Mouse (Mus musculus) splenic B cell, adult 2 months (primary cell): ENCODE measurements at regions not wholly inside any gene's neighbourhood (a gene's known extent, or its start where the extent isn't known, plus 50 kb on each side); places are given as distances from the start of the nearest gene placed in this dataset.
A peak's percentile ranks its signal among the peaks of the same experiment; 100 is the strongest.

ENCODE experiments used
- DNase-seq: peaks from one replicate; pipeline ENCODE4 v3.0.0-alpha.2; 2011; ENCODE audit warnings: low read depth, low spot score
- H3K27me3 ChIP-seq: 2 replicates; pipeline ENCODE4 v1.6.1; 2012; ENCODE audit warnings: mild to moderate bottlenecking, low read length, moderate library complexity, mixed read lengths; ENCODE audit not compliant: control insufficient read depth, poor library complexity, insufficient read depth, severe bottlenecking
- H3K36me3 ChIP-seq: 2 replicates; pipeline ENCODE4 v1.6.1; 2012; ENCODE audit warnings: mild to moderate bottlenecking, low read length, moderate library complexity, mixed read lengths; ENCODE audit not compliant: control insufficient read depth, poor library complexity, insufficient read depth, severe bottlenecking

DNA sequence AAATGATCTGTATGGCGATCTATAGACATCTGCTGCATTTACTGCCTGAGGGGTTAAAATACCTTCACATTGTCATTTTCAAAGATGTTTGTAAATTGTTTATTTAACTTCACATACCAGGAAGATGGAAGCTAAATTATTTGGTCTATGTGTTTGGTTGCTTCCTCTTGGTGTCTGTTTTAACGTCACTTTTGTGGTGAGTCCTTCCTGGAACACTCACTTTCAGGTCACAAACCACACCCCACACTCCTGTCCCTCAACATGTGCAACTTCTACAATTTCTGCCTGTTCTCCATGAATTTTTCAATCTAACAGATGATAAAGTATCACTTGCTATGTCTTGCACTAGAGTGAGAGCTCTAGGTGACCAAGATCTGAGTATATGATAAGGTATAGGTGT, 151.4 kb upstream of the Ahr start:
- Histone ChIP-seq H3K36me3 (no peaks in the 10 kb centered on the region), H3K27me3 (no peaks in the 10 kb centered on the region)
- DNase-seq = peak; percentile 26

DNA sequence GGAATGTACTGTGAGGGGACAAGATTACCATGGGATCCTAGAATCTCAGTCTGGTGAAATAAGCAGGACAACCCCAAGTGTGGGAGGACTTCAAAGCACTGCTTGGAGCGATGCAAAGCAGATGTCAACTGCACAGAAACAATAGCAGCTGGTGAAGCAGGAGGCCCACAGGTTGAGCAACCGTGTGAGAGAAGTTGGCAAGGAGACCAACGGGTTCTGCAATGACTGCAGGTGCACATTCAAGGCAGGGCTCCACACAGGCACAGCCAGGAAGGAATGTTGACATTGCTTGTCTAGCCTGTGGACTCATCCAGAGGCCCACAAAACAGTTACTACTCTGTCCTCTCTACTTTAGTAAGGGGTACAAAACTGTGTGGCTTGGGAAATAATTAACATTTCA, 150.4 kb upstream of the Ahr start:
- no peaks in the 10 kb centered on the region for H3K36me3 ChIP-seq
- peak; percentile 9 for DNase-seq
- H3K27me3 ChIP-seq = no peaks in the 10 kb centered on the region

DNA sequence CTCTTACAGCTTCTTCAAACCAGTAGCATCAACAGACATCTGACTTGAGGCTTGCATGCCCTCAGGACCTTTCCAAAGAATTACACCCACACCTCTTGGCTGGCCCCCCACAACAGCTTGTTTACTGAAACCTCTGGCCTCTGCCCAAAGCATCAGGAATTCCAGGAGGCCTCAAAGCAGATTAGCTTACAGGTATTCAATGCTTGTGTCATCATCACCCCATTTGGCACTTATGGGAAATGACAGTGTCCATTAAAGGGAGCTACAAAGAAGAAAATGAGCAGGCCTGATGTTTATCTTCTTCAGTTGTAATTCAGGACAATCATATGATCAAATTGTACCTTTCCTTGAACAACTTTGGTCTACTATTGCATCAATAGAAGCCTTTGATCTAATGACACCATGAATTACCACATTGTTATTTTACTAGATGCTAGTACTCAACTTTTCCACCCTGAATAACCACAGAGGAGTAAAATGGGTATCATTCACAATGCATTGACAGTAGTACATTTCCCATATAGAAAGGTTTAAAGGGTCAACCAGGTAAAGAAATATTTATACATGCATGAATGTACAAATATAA, 147.1 kb upstream of the Ahr start:
- no peak for DNase-seq
- Histone ChIP-seq H3K36me3 (no peaks in the 10 kb centered on the region), H3K27me3 (no peaks in the 10 kb centered on the region)

- H3K27me3 ChIP-seq = no peaks in the 10 kb centered on the region
- no peak for DNase-seq
- no peaks in the 10 kb centered on the region for H3K36me3 ChIP-seq
Measured at GRCm38 (mm10) chr12:35679903-35680302, 145.1 kb upstream of the Ahr start.

DNA sequence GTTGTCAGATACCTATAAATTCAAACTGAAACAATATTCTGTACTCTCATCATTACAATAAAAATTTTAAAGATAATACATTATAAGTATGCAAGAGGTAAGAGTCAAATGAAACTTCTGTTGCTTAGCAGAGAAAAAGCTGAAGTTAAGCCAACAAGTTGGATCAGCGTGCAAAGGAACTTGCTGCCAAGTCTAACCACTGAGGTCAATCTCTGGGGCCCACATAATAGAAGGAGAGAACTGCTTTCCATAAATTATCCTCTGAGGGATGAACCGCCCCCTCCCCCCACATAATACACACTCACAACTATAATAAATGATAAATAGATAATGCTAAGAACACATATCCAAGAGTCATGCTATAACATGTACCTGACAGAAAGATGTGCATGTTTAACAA, 144.2 kb upstream of the Ahr start:
- DNase-seq = no peak
- Histone ChIP-seq H3K36me3 (no peaks in the 10 kb centered on the region), H3K27me3 (no peaks in the 10 kb centered on the region)

- peak; percentile 36 for DNase-seq
- Histone ChIP-seq H3K27me3 (no peaks in the 10 kb centered on the region), H3K36me3 (no peaks in the 10 kb centered on the region)
Measured at GRCm38 (mm10) chr12:35674487-35674886, 139.6 kb upstream of the Ahr start.

- no peaks in the 10 kb centered on the region for H3K36me3 ChIP-seq
- no peak for DNase-seq
- no peaks in the 10 kb centered on the region for H3K27me3 ChIP-seq
Measured at GRCm38 (mm10) chr12:35670980-35671379, 136.1 kb upstream of the Ahr start.

- H3K27me3 ChIP-seq = no peaks in the 10 kb centered on the region
- DNase-seq = no peak
- H3K36me3 ChIP-seq = no peaks in the 10 kb centered on the region
Measured at GRCm38 (mm10) chr12:35668716-35669115, 133.9 kb upstream of the Ahr start.

DNA sequence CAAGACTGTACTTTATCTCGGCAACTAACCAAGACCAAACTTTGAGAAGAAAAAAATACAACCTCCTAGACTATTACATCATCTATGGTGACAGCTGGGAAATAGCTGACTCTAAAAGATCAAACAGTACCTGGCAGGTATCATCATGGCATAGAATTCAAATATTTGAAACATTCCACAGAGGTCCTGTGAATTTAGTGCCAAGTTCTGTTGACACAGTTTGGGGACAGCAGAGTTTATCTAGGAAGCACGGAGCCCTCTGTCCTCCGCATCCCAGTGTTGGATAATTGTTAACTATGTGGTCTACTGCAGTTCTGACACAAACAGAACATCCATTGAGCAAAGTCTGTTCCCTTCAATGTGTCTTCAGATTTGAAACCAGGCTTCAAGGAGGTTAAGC, 132.9 kb upstream of the Ahr start:
- Histone ChIP-seq H3K36me3 (no peaks in the 10 kb centered on the region), H3K27me3 (no peaks in the 10 kb centered on the region)
- no peak for DNase-seq

DNA sequence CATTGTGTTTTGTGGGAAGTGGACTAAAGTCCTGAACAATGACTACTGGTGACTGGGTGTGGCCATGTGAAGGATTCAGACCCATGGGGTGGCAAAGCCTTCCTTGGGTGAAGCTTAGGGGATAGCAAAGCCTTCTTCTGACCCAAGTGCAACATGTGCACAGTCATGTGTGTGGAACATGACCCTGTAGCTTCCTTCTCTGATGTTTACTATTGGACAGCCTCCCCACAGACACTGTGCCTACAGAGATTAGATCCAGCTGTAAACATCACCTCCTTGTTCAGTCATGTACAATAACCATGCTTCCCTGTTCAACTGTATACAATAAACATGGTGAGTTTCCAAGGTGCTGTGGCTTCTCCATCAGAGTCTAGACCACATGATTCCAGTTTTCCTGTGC, 132.4 kb upstream of the Ahr start:
- no peaks in the 10 kb centered on the region for H3K36me3 ChIP-seq
- DNase-seq = no peak
- no peaks in the 10 kb centered on the region for H3K27me3 ChIP-seq

DNA sequence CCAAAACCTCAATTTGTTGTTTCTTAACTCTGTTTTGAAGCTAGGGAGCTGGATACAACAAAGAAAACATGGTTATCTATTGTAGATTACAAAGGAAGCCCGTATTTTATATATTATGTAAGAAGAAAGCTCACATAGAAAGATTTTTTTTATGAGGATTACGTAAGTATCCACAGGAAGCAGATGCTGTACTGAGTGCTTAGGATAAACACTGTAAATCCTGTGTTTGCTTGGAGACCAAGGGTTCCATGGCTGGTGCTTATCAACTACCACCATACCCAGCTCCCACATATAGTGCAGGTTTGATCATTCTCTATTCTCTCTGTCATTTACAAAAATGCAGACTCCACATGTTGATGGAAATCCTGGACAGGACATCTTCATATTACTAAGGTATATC, 131.2 kb upstream of the Ahr start:
- DNase-seq = no peak
- H3K36me3 ChIP-seq = no peaks in the 10 kb centered on the region
- H3K27me3 ChIP-seq = no peaks in the 10 kb centered on the region

DNA sequence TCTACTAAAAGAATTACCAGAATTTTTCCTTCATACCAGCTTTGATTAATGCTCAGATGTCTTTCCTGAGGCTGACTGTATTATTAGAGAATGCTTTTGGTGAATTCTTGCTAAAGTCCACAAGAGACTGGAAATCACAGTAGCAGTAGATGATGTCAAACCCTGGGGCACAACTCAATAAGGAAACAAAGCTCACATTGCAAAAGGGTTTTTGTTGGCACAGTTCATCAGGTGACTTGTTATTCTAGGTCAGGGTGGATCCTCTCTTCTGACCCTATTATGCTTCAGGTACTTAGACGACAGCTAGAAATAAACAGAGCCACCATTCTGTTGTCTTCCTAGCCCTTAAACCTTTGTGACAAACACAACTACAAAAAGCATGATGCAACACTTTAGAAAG, 128.2 kb upstream of the Ahr start:
- H3K27me3 ChIP-seq = no peaks in the 10 kb centered on the region
- H3K36me3 ChIP-seq = no peaks in the 10 kb centered on the region
- DNase-seq = no peak

GRCm38 (mm10) chr12:35656563-35656962, 121.7 kb upstream of the Ahr start:
- no peak for DNase-seq
- H3K27me3 ChIP-seq = no peaks in the 10 kb centered on the region
- H3K36me3 ChIP-seq = no peaks in the 10 kb centered on the region

DNA sequence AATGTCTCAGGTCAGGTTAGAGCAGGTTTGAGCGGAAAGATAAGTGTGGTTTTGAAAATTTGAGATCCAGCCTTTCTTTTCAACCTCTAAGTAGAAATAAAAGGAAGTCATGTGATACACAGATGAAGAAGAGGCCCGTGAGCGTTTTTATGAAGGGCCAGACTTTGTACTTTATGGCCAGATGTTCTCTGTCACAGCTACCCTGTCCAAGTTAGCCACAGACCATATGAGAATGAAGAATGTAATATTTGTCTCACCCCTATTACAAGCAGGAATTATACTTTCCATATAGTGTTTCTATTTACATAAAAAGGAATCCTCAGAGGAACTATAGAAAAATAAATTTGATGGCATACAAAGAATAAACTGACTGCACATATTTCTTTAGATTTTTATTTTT, 114.9 kb upstream of the Ahr start:
- Histone ChIP-seq H3K27me3 (no peaks in the 10 kb centered on the region), H3K36me3 (no peaks in the 10 kb centered on the region)
- no peak for DNase-seq

DNA sequence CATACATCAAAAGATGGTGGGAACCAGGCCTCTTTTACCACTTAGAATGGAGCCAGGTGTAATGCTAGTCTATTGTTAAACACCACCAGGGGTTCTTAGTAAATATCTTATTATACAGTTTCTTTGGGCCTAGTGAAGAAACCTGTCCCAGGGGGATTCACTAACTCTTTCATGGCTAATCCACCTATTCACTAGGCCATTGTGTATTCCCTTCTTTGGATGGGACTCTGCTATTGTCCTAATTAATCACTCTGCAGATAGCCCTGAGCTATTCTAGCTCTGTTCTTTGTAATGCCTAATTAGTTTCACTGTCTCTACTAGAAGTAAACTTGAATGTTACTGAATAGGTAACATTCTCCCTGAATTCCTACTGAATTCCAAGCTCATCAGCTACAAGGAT, 107.6 kb upstream of the Ahr start:
- Histone ChIP-seq H3K36me3 (no peaks in the 10 kb centered on the region), H3K27me3 (no peaks in the 10 kb centered on the region)
- DNase-seq = no peak

GRCm38 (mm10) chr12:35641741-35642140, 106.9 kb upstream of the Ahr start:
- Histone ChIP-seq H3K27me3 (no peaks in the 10 kb centered on the region), H3K36me3 (no peaks in the 10 kb centered on the region)
- no peak for DNase-seq
